Mouse (Mus musculus) 416B (cell line): Measurements from ENCODE around the gene Helz.
A peak's percentile ranks its signal among the peaks of the same experiment; 100 is the strongest.

Experiments used
- DNase-seq: peaks from one replicate; pipeline ENCODE4 v3.0.0; 2011; ENCODE audit warnings: low read depth

Gene Helz

DNA sequence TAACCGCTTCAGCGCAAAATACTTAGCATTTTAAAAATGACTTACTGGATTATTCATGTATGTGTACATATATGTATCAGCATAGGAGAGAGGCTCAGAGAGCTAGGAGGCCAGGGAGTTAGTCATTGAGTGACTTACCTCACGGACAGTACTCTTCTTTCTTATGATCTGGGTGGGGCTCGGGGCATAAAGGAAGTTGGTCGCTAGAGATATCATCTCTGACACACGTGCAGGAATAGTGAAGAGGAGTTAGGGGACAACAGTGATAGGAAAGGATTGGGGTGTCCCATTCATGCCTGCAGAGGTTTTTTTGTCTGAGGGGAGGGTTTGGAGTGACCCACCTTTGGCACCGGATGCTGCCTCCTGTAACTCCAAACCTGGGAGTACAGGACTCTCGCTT, 176.9 kb downstream of the Helz start:
- peak; percentile 22 for DNase-seq

DNA sequence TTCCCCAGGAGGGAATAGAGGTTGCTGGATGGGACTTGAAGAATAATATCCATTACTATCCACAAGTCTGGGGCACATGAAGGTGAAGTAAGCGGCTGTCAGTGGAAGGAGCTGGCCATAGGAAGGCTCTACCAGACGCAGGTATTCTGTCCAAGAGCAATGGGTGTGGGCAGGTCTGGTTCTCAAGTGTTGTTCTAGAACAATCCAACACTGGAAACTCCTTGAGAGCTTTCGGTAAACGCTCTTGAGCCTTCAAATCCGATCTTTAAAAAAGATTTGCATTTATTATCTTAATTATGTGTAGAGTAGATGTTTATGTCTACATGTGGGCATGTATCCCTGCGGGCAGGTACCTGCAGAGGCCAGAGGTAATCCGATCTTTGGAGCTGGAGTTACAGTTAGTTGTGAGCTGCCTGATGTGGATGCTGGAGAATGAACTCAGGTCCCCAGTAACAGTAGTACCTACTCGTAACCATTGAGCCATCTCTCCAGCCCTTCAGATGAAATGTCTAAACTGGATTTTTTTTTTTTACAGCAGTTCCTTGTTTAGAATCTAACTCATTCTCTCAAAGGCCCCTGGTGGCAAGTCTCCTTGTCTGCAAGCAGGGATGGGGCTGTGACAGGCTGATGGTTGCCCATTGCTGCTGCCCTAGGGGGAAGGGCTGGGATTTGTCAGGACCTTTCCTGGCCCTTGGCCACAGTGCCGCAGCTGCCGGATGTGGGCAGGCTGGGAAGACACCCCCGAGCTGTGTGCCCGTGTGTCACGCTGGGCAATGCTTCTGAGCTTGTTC, 180.5 kb downstream of the Helz start:
- DNase-seq, result peak; percentile 69

DNA sequence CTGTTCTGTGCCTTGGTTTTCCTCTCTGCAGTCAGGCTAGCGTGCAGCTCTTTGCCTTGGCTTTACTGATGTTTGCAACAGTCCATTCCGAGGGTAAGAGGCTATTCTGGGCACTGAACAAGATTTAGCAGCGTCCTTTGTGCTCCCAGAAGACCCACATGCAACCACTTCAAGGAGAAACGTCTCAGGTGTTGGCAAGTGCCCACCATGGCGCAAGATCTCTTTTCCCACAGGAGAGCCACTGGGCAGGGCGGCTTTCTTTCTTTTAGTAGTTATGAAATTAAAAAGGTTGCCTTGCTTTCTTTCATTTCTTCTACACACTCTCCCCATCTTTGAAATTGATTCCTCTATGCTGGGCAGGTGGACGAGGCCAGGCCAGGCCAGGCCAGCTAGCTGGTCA, 181.4 kb downstream of the Helz start:
- no peak for DNase-seq

DNA sequence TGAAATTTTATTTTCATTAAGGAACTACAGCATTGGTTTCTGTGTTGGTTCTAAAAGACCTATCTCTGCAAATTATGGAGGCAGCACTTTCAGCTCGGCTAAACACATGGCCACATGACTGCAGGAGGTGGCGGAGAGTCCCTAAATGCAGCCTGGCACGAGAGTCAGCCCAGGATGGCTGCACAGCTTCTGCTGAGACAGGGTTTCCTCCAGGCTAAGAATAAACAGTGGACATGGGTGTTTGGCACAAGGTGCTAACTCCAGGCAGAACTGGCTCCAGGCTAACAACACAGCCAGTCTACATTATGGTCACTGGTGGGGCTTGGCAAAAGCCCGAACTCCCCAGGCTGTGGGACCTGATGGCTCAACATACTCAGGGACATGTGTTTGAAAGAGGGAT, 183.2 kb downstream of the Helz start:
- DNase-seq, result no peak

DNA sequence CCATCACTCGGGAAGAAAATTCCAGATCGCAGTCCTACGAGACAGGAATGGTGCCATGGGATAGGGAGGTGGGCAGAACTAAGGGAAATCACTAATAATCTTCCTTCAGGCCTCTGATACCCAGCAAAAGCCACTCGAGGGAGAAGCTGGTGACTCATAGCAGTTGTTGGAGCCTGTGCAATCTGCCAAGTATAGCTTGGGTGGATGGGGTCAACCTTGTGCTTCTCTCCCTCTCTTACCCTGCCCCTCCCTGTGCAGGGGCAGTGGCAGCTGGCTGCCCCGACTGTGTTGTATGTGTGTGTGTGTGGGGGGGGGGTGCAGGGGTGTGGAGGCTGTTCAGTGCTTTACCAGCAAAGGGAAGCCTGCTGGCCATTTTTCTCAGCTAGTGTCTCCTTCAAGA, 183.8 kb downstream of the Helz start:
- peak; percentile 51 for DNase-seq

DNA sequence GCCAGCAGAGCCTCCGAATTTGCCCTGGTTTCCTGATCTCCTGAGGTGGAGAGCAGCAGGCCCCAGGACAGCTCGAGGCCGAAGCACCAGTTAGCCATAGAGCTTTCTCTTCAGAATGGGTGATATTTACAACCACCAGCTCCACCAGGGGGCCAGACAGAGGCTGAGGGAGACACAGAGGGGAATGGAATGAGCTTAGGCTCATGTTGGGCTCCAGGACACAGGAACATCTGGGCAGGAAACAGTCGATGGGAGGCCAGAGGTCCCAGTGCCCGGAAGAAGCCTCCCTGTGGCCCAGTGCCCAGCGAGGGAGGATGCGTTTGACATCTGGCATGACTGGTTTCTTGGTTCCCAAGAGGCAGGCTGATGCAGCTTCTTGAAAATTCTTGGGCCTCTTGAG, 186.4 kb downstream of the Helz start:
- DNase-seq, result peak; percentile 20

DNA sequence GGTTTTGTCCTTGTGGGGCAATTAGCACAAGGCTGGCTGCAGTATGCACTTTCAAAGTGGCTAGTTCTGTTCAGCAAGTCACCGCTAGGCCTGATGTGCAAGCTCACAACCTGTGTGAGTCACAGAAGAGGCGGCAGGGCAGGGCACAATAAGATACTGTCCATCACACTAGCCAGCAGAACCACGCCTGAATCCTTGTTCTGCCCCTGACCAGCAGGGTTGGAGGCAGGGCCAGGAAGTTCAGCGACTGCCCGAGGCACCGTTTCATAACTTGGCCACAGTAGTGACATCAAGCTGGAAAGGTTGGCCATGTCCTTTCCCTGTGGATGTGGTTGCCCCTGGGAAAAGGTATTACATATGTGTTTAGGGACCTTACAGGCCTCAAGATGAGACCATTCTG, 190.2 kb downstream of the Helz start:
- peak; percentile 54 for DNase-seq

DNA sequence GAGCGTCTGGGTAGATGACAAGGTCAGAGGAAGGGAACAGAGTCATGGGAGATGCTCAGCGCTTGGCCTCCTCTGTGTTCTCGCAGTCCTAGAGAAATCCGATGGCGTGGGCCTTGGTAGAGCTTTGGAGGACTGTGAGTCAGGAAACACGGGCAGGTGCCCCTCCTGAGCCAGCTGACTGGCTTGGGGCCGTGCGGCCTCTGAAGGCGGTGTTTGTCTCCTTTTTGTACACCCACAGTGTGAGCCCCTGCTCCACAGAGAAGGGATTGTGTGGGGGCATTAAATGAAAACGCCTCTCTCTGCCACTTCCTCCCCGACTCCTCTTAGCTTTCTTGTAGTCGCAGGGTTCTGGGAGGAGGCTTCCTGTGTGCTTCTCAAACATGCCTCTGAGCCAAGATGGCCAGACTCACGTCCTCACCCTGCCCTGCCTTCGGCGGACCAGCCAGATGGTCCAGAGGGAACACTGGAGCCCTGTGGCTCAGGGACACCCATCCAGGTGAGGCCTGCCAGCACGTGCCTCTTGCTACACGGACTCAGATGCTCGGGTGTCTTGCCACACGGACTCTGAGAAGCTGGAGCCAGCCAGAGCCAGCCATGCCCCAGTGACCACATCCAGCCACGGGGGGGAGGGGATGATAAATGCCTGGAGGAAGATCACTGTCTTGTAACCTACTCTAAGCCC, 190.8 kb downstream of the Helz start:
- DNase-seq, result no peak

DNA sequence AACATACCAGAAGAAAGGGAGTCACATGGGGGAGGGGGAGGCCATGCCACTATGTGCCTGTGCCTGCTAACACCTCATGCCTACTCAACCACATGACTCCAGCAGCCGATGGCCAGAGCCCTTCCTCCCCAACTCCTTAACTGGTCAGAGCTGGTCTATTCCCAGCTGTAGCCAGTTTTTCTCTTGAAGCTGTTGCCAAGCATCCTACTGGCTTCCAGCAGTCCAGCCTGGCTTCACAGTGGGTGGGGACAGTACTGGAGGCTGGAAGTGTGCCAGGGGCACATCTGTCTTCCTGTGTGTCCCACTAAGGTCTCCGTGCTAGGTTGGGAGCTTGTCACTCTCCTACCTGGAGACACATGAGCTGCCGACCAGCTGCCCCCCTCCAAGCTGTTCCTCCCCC, 195.4 kb downstream of the Helz start:
- no peak for DNase-seq
